Mouse (Mus musculus): Measurements from ENCODE around the gene Cpt1c. TPM values are rescaled to one million over a fixed set of nuclear protein-coding genes. Genes with fewer than 3 reads are reported as not detected.

Gene Cpt1c
- total and polyA plus RNA-seq, 3 experiments = 4.5 to 12.7 (median 10.2) TPM

- no peak overlapping the region for H3K4me3 ChIP-seq (replicated peaks in 1 of 3; ENCODE audit: low read depth in 2 of 3, low read length in 2 of 3, poor library complexity in 1 of 3)
These were observed 33.2 kb upstream of the Cpt1c start for GRCm38 (mm10) chr7:45007846-45008245.

DNA sequence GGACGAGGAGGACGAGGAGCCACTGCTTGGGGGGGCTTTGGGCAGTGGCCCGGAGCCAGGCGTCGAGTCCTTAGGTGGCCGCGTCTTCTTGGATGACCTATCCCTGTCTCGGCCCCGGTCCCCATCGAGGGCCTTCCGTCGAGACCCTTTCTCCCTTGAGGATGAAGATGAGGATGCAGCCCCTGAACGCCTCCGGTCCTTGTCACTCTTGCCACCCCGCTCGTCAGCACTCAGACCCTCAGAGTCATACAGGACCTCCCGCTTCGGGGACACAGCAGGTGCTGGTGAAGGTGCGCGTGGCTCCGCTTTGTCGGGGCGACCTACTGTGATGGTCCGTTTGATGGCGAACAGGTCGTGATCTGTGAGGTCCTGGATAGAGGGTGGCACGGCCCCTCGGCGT is 32.5 kb upstream of the Cpt1c start:
- in situ Hi-C loops (cut with MboI; ENCODE audit: low pct_ligation_motif_present, low pct_unique_long_range_greater_than_20kb, low sequenced_read_pairs) (no loop called here), dilution Hi-C loops (cut with MboI; ENCODE audit: extremely low pct_ligation_motif_present, extremely low pct_unique_long_range_greater_than_20kb, low sequenced_read_pairs) (no loop called here)
- Histone ChIP-seq H3K36me3 (replicated peaks in 1 of 2; ENCODE audit: control insufficient read depth in 1 of 2, insufficient read depth in 1 of 2, low read length in 1 of 2) (peaks cover 88 to 94% of the 10 kb centered on the region in 2 experiments), H3K27ac (ENCODE audit: insufficient read depth, low read depth) (no peak overlapping the region), H3K9ac (ENCODE audit: insufficient read depth, low read depth) (no peak overlapping the region), H3K4me3 (replicated peaks in 1 of 3; ENCODE audit: low read depth in 2 of 3, low read length in 2 of 3, poor library complexity in 1 of 3) (no peak overlapping the region), H3K79me2 (replicated peaks; ENCODE audit: control insufficient read depth, extremely low read depth, insufficient read depth, poor library complexity, severe bottlenecking) (no peaks in the 10 kb centered on the region), H3K9me3 (replicated peaks; ENCODE audit: low read length) (no peaks in the 10 kb centered on the region), H3K4me1 (ENCODE audit: control insufficient read depth in 1 of 2, insufficient read depth in 2 of 2) (no peaks in the 10 kb centered on the region; a peak in 1 of 4 replicates), H3K4me2 (ENCODE audit: insufficient read depth, low read depth, poor library complexity, severe bottlenecking) (no peak overlapping the region), H3K27me3 (replicated peaks) (no peaks in the 10 kb centered on the region)
- DNase-seq (ENCODE audit: extremely low read depth) = no peak
- TF ChIP-seq KAT2A (IDR thresholded peaks at IDR 0.05; ENCODE audit: insufficient replicate concordance, low read length) = no peak
- no peak for TF ChIP-seq TCF12 (IDR thresholded peaks at IDR 0.05; ENCODE audit: low read depth, low read length)
- no peak for TF ChIP-seq MYC (IDR thresholded peaks at IDR 0.05; ENCODE audit: low read depth, low read length)
- no peak for TF ChIP-seq RCOR1 (conservative IDR thresholded peaks at IDR 0.05; ENCODE audit: low read depth, low read length)
- no peak for TF ChIP-seq POLR2A (IDR thresholded peaks at IDR 0.05; ENCODE audit: low read depth, low read length)
- no peak for TF ChIP-seq TBP (conservative IDR thresholded peaks at IDR 0.05; ENCODE audit: low read depth, low read length)
- no peak for TF ChIP-seq MAFK (IDR thresholded peaks at IDR 0.05; ENCODE audit: insufficient replicate concordance, low read length)
- no peak for TF ChIP-seq MAX (IDR thresholded peaks at IDR 0.05; ENCODE audit: low read length)
- no peak for TF ChIP-seq ELF1 (IDR thresholded peaks at IDR 0.05; ENCODE audit: low read depth, low read length)

More at GRCm38 (mm10) chr7:45007846-45008245, 33.2 kb upstream of the Cpt1c start:
- Histone ChIP-seq H3K4me2 (ENCODE audit: insufficient read depth, low read depth, poor library complexity, severe bottlenecking) (no peak overlapping the region), H3K4me1 (ENCODE audit: control insufficient read depth in 1 of 2, insufficient read depth in 2 of 2) (no peaks in the 10 kb centered on the region), H3K27me3 (replicated peaks) (no peaks in the 10 kb centered on the region), H3K9me3 (replicated peaks; ENCODE audit: low read length) (no peaks in the 10 kb centered on the region), H3K27ac (ENCODE audit: insufficient read depth, low read depth) (no peak overlapping the region), H3K36me3 (replicated peaks in 1 of 2; ENCODE audit: control insufficient read depth in 1 of 2, insufficient read depth in 1 of 2, low read length in 1 of 2) (peaks cover 90 to 94% of the 10 kb centered on the region in 2 experiments), H3K9ac (ENCODE audit: insufficient read depth, low read depth) (no peak overlapping the region), H3K79me2 (replicated peaks; ENCODE audit: control insufficient read depth, extremely low read depth, insufficient read depth, poor library complexity, severe bottlenecking) (no peaks in the 10 kb centered on the region)
- in situ Hi-C loops (cut with MboI; ENCODE audit: low pct_ligation_motif_present, low pct_unique_long_range_greater_than_20kb, low sequenced_read_pairs) (no loop called here), dilution Hi-C loops (cut with MboI; ENCODE audit: extremely low pct_ligation_motif_present, extremely low pct_unique_long_range_greater_than_20kb, low sequenced_read_pairs) (no loop called here)
- DNase-seq (ENCODE audit: extremely low read depth) = no peak
- no peak for TF ChIP-seq EP300 (IDR thresholded peaks at IDR 0.05; ENCODE audit: low read length)
- TF ChIP-seq USF2 (conservative IDR thresholded peaks at IDR 0.05; ENCODE audit: low read depth, low read length) = no peak
- no peak for TF ChIP-seq HCFC1 (IDR thresholded peaks at IDR 0.05; ENCODE audit: low read depth, low read length)
- no peak for TF ChIP-seq NRF1 (IDR thresholded peaks at IDR 0.05; ENCODE audit: low read depth, low read length)
- no peak for TF ChIP-seq TBP (conservative IDR thresholded peaks at IDR 0.05; ENCODE audit: low read depth, low read length)
- TF ChIP-seq USF1 (IDR thresholded peaks at IDR 0.05; ENCODE audit: low read depth, low read length) = no peak

GRCm38 (mm10) chr7:45006503-45006902 is 31.9 kb upstream of the Cpt1c start:
- Histone ChIP-seq H3K4me3 (replicated peaks in 1 of 3; ENCODE audit: low read depth in 2 of 3, low read length in 2 of 3, poor library complexity in 1 of 3) (no peak overlapping the region), H3K4me1 (ENCODE audit: control insufficient read depth in 1 of 2, insufficient read depth in 2 of 2) (no peaks in the 10 kb centered on the region; a peak in 1 of 4 replicates), H3K27ac (ENCODE audit: insufficient read depth, low read depth) (no peak overlapping the region), H3K4me2 (ENCODE audit: insufficient read depth, low read depth, poor library complexity, severe bottlenecking) (no peak overlapping the region), H3K27me3 (replicated peaks) (no peaks in the 10 kb centered on the region), H3K9ac (ENCODE audit: insufficient read depth, low read depth) (no peak overlapping the region), H3K36me3 (replicated peaks in 1 of 2; ENCODE audit: control insufficient read depth in 1 of 2, insufficient read depth in 1 of 2, low read length in 1 of 2) (peaks cover 88 to 94% of the 10 kb centered on the region in 2 experiments), H3K9me3 (replicated peaks; ENCODE audit: low read length) (no peaks in the 10 kb centered on the region), H3K79me2 (replicated peaks; ENCODE audit: control insufficient read depth, extremely low read depth, insufficient read depth, poor library complexity, severe bottlenecking) (0 out of 2 replicates have a peak, but pooled peaks cover 5% of the 10 kb centered on the region)
- in situ Hi-C loops (cut with MboI; ENCODE audit: low pct_ligation_motif_present, low pct_unique_long_range_greater_than_20kb, low sequenced_read_pairs) (no loop called here), dilution Hi-C loops (cut with MboI; ENCODE audit: extremely low pct_ligation_motif_present, extremely low pct_unique_long_range_greater_than_20kb, low sequenced_read_pairs) (no loop called here)
- TF ChIP-seq HCFC1 (IDR thresholded peaks at IDR 0.05; ENCODE audit: low read depth, low read length) (no peak), ZC3H11A (IDR thresholded peaks at IDR 0.05; ENCODE audit: low read depth, low read length) (no peak)
- no peak for DNase-seq (ENCODE audit: extremely low read depth)

All from CH12.LX (cell line).